Mouse (Mus musculus) c-Kit-negative CD71-positive TER-119-positive erythroid progenitor cells, embryonic 14.5 days (primary cell): ENCODE measurements around the gene Ippk.

Source experiments
- DNase-seq: peaks from one replicate; pipeline ENCODE4 v3.0.0-alpha.2; 2013; ENCODE audit warnings: low read depth, low spot score

The Ippk gene

DNA sequence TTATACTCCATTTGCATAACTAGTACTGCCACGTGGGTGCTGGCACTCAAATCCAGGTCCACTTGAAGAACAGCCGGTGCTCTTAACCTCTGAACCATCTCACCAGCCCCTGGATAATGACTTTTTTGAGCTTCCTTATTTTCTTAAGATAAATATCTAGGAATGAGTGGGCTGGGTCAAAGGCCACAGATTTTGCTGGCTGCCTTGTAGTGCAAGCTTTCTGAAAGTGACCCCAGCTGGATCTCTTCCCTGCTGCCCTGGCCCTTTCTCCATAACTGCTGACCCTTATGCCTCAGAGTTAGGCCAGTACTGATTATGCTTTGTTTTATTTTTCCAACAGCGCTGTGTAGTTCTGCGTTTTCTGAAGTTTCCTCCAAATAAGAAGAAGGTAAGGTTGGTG is 9.5 kb downstream of the Ippk start:
- no peak for DNase-seq

DNA sequence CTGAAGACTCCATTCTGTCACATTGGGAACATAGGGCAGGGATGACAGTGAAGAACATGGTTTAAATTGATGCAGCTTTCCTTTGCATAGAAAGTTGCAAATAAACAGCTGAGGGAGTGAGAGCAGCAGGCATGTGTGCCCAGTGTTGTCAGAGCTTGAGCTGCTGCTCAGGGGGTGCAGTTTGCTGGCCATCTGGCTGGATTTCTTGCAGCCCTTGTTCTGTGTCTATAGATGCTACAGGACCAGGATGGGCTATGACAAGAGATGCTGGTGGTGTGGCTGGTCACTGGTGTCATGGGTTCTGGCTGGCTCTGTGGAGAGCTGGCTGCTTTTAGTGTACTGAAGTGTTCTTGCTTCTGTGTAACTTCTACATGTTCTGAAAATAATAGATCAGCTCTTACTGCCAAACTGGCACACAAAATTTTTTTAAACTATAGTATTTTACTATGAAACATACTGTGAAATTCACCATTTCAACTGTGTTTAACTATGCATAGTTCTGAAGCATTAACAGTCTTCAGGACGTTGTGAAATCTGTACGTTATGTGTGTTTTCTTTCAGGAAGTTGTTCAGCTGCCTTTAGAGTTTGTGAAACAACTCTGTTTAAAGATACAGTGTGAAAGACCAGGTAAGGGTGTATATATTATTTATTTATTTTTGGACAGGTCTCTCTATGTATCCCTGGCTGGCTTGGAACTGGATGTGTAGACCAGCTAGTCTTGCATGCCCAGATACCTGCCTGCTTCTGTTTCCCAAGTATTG is 12.4 kb downstream of the Ippk start:
- no peak for DNase-seq

DNA sequence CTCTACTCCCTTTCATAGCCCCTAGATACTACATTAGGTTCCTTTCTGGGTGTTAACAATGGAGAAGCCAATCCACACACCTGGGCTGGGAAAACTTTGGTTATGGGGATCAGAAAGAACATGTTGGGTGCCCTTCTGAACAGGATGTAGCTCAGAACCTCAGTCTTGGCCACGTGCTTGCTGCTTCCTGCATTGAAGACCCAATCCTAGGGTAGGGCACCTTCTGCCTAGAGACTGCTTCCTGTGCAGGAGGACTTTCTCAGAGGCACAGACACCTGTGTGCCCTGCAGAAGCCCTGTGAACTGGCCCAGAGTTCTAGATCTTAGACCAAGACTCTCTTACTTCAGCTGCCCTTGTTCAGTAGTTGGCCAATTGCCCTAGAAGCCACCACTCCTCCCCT is 14.7 kb downstream of the Ippk start:
- DNase-seq, result no peak

DNA sequence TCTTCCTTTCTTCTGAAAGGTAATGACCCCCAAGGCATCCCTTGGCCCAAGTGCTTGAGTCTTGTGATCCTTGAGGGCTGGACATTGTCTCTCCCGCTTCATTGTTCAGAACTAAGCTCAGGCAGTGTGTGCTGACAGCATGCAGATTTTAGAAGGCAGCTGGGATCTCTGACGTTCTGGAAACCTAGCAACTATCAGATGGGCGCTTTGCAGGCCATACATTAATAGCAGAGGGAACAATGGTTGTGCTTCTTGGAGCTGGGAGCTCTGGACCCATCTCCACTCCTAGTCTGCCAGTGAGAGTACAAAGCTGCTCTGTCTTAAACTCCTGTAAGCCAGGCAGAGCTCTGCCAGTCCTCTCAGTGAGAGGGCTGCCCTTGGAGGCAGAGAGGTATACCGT is 15.1 kb downstream of the Ippk start:
- no peak for DNase-seq

DNA sequence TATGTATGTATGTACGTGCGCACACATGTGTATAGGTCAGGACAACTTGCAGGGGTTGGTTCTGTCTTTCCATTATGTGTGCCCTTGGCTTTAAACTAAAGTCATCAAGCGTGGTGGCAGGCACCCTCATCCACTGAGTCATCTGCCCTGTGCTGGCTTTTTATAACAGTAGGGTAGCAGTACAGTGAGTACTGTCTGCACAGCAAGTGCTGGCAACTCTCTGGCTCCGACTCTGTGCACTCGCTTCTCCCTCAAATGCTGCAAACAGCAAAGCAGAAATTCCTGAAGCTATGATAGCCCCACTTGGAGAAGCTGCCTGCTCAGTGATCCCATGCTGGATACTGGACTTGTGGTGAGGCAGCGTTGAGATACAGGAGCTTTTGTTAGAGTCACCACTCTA is 23.4 kb downstream of the Ippk start:
- DNase-seq, result no peak

DNA sequence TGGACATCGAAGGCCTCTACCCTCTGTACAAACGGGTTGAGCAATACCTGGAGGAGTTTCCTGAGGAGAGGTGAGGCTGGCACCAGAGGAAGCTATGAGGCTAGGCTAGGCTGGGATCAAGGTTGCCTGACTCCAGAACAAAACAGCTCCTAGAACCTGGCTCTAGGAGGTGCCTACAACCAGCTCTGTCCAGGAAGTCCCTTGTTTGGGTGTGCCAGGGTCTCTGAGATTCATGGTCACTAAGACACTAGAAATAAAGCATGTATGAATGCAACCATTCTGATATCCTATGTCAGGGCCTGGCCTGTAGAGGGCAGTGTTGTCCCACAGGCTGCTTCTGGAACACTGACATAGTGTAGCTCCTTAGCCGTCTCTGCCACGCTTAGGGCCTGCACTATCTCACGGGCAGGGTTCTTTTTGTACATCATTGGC is 28.3 kb downstream of the Ippk start:
- peak; percentile 36 for DNase-seq

DNA sequence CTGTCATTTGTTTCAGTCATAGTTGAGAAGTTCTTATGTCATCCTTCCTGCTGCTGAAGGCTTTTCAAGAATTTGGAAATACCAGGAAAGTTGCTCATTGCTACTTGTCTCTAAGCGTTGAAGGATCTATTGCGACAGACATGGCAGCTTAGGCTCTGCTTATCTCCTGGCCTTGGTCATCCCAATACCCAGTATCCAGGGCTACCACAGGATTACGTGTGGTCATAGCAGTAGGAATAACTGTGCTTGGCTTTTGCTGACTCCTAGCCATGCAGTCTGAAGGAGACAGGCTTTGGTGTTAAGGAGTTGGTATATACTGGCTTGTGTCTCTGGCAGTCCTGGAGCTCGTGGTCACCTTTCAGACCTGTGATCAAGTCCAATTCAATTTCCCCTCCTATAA is 39.2 kb downstream of the Ippk start:
- no peak for DNase-seq

GRCm38 (mm10) chr13:49460692-49461414 is 39.8 kb downstream of the Ippk start:
- no peak for DNase-seq

GRCm38 (mm10) chr13:49461458-49462132 is 40.5 kb downstream of the Ippk start:
- DNase-seq, result no peak

DNA sequence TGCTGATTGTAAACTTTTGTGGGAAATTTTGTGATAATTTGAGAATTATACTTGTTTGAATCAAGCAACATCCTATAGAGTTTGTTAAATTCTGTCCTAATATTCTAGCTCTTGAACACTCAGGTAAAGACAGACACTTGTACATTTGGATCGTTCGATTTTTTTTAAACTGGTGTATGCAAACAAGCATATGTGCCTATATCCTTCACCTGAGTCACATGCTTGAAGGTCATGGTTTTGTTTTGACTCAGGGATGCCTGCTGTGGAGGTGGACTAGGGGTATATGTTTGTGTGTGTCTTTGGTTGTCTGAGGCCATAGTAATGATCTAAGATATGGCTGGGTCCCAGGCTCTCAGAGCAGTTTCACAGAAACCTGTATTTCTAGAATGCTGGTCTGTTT is 41.9 kb downstream of the Ippk start:
- DNase-seq, result no peak

GRCm38 (mm10) chr13:49465875-49466274 is 44.8 kb downstream of the Ippk start:
- no peak for DNase-seq

DNA sequence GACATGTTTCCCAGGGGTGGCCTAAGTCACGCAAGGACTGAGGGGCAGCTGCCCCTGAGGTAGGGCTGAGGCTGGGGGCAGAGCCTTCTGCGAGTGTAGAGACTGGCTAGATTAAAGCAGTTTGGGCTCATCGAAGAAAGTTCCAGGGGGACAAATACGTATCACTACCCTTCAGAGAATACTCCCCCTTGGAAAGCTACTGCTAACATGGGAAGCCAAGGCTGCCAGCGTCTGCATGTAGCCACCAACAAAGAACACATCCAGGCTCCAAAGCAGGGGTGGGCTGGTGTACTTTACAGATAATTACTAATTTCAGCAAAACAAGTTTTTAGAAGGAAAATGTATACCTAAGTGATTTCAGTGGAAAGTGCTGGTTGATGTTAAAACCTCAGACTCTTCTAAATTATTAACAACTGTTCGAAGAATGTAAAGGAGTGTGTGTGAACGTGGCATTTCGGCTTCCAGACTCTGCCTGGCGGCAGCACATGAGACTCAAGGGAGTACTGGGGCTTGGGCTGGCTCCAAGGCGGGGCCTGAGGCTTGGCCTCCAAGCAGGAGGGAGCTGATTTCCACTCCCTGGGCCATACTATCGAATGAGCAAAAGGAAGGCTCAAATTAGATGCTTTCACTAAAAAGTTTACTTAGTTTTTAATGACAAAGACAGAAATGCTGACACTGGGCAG is 45.5 kb downstream of the Ippk start:
- no peak for DNase-seq

GRCm38 (mm10) chr13:49467585-49467984 is 46.5 kb downstream of the Ippk start:
- DNase-seq, result no peak

DNA sequence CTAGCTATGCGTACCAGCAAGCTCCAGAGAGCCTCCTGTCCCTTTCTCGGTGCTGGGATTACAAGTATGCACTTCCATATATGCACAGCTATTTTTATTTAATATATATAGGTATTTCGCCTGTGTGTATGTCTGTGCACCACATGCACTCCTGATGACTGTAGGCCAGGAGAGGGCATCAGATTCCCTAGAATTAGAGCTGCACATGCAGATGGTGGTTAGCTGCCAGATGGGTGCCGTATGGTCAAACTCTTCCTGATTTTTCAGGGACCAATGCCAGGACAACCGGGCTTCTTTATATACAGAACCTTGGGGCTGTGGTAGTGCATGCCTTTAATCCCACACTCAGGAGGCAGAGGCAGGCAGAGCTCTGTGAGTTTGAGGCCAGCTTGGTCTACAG is 48.0 kb downstream of the Ippk start:
- DNase-seq, result no peak

DNA sequence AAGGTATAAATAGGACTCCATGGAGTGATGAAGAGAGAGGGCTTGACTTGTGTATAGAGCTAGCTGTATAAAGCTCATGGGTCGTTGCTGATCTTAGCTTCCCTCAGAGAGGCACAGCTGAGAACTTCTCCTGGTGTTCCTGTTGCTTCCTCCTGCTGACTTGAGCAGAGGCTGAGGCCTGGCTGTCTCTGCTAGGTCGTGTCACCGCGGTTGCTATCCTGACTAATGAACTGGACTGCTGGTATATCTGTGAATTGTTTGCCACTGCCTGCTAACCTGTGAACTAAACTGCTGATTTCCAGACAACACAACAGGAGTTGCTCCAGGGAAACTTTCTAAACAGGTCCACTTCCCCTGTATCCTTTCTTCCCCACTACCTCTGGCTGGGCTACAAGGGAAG is 49.3 kb downstream of the Ippk start:
- no peak for DNase-seq

DNA sequence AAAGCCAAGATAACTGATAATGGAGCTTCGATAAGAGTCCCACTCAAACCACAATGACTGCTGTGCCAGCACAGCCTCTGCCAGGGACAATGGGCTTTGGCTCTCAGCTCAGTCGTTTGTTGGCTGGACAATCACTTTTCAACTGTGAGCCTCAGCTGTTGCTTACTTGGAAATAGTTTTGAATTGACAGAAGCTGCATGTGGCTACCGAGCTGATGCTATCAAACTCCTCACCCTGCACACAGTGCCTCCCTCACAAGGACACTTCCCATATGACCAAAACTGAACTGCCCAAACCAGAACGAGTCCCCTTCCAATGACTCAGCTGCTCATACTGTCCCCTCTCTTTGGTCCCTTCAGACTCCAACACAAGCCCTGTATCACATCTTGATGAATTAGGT is 49.8 kb downstream of the Ippk start:
- DNase-seq, result no peak

GRCm38 (mm10) chr13:49471981-49472675 is 51.1 kb downstream of the Ippk start:
- no peak for DNase-seq

DNA sequence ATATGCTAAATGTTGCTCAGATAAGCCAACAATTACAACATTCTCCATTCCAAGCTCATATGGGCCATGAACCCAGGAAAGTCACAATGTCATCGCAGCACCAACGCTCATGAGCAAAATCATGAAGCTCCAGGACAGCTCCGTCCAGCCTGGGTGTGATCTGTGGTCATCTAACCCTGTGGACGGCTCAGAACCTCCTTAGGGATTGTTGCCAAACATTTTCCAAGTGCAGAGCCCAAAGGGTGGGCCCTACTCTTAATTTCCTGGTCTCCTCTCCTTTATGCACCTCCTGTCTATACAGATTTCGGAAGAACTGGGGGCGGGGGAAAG is 51.6 kb downstream of the Ippk start:
- no peak for DNase-seq

DNA sequence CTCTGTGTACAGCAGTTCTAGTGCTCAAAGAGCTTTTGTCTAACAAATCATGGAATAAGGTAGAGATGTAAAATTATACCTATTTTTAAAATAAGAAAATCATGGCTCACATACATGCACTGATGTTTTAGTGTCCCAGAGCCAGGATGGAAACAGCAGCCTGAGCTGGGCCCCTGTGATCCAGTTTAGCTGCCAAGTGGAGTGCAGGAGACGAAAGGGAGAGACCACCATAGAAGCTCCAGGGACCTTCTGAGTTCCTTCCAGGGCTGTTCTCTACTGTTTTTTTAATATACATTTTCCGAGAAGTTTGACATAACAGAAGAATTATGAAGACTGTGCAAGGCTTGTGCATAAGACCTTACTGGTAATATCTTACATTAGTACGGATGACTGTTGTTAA is 56.8 kb downstream of the Ippk start:
- DNase-seq, result no peak

GRCm38 (mm10) chr13:49478851-49479374 is 57.9 kb downstream of the Ippk start:
- DNase-seq, result no peak

DNA sequence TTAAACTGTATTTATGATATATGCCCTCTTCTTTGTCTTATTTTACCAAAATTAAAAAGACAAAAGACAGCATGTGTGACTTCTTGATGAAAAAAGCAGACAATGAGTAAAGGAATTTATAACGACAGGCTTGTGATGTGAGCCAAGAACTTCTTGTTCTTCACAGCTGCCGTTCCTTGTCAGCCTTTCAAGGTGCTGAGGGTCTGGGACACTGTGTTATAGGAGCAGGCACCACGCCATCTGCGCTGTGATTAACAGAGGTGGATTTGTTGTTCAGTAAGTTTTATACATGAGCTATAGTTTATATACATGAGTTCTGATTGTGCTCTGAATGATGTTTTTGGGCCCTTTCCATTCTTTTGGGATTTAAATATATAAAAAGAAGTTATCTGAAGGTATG is 58.4 kb downstream of the Ippk start:
- DNase-seq, result no peak
